Mouse (Mus musculus): Measurements from ENCODE around the gene Vdac2. TPM values are rescaled to one million over a fixed set of nuclear protein-coding genes. Genes with fewer than 3 reads are reported as not detected.
A peak's percentile ranks its signal among the peaks of the same experiment; 100 is the strongest.

The Vdac2 gene
- polyA plus RNA-seq, 1 experiment from 2014 or later: 281 TPM

DNA sequence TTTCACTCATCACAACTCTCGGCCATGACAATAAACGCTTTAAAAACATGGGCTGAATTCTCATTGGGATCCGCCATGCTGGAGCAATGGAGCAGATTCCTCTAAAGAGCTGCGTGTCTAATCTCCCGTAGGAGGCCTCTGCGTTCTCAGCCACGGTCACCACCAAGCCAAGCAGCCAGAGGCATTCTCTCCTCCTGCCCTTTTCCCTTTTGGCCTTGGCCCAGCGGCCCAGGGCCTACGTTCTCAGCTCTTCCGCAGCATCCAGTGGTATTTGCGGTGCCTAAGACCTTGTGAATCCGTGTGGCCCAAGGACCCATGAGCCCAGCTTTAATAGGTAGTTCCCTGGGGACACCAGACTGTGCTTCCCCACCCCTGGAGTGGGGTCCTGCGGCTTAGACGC is 31.8 kb downstream of the Vdac2 start:
- WGBS: 86% methylated on average over 14 of the region's 14 CpGs
- Histone ChIP-seq H3K9ac (no peak overlapping the region), H3K4me2 (no peak overlapping the region), H3K27me3 (no peaks in the 10 kb centered on the region), H3K9me3 (no peaks in the 10 kb centered on the region), H3K4me1 (peaks cover 24% of the 10 kb centered on the region), H3K36me3 (no peaks in the 10 kb centered on the region), H3K4me3 (no peak overlapping the region), H3K27ac (no peak overlapping the region)
- ATAC-seq (ENCODE audit: borderline replicate concordance, extremely low read depth, low FRiP score, low TSS enrichment): no peak

DNA sequence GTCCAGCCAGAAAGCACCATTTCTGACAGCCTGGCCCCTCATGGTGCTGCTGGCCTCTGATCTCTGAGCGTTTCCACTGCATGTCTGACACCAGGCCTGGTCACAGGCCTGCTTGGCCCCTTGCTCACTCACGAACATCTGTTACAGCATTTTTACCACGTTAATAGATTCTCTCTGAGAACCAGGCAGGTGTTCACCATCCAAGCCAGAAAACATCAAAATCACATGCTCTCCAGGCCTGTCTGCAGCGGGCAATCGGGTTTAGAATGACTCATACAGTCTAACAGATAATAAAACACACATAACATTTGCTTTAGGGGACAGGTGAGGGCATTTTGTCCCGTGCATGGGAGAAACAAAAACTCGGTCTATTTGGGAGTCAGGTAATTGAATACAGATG is 41.3 kb downstream of the Vdac2 start:
- ATAC-seq (ENCODE audit: borderline replicate concordance, extremely low read depth, low FRiP score, low TSS enrichment): no peak
- H3K36me3 ChIP-seq: no peaks in the 10 kb centered on the region
- WGBS: 36% methylated on average over 7 of the region's 7 CpGs

DNA sequence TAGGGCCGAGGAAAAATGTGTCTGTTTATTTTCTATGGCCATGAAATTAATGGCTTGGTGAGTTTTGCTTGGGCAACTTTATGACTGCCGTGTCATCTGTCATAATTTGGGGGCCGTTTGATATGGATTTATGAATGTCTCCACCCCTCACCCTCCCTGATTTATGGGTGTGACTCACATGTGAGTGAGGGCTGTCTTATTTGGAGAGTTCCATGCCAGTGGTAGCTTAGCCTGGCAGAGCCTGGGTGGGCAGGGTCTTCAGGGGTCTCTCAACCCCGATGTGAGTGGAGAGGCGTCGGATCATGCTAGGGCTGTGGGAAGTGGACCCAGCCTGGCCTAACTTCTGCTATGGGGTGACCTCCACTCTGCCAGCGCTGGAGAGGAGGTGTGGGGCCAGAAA is 41.8 kb downstream of the Vdac2 start:
- H3K27me3 ChIP-seq: no peaks in the 10 kb centered on the region
- 67% methylated on average over 7 of the region's 7 CpGs for WGBS
- H3K4me2 ChIP-seq: no peak overlapping the region
- no peak overlapping the region for H3K27ac ChIP-seq
- no peaks in the 10 kb centered on the region for H3K9me3 ChIP-seq
- no peak overlapping the region for H3K9ac ChIP-seq
- no peak for ATAC-seq (ENCODE audit: borderline replicate concordance, extremely low read depth, low FRiP score, low TSS enrichment)
- no peaks in the 10 kb centered on the region for H3K36me3 ChIP-seq
- H3K4me1 ChIP-seq: no peaks in the 10 kb centered on the region
- H3K4me3 ChIP-seq: no peak overlapping the region

More for the DNA sequence above, 41.3 kb downstream of the Vdac2 start:
- Histone ChIP-seq H3K27ac (no peak overlapping the region), H3K27me3 (no peaks in the 10 kb centered on the region), H3K9ac (no peak overlapping the region), H3K4me2 (no peak overlapping the region), H3K4me3 (no peak overlapping the region), H3K9me3 (no peaks in the 10 kb centered on the region), H3K4me1 (no peaks in the 10 kb centered on the region)

DNA sequence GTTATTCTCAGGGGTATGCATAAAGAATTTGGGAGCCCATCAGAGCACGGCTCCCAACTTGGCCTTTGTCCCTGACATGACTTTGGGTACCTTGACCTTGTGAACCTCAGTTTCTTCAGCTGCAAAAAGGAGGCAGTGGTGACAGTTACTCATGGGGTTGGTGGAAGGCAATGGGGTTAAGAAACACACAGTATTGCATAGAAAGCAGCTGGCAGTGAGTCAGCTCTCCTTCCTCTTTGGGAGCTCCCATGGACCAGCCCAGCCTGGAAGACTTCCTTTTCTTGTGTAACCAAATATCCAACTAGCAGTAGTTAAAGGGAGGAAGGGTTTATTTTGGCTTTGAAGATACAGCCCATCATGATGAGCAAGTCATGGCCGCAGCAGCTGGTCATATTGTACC is 65.4 kb downstream of the Vdac2 start:
- no peak overlapping the region for H3K9ac ChIP-seq
- no peak for ATAC-seq (ENCODE audit: borderline replicate concordance, extremely low read depth, low FRiP score, low TSS enrichment)
- H3K36me3 ChIP-seq: no peaks in the 10 kb centered on the region
- H3K4me2 ChIP-seq: no peak overlapping the region
- H3K27me3 ChIP-seq: no peaks in the 10 kb centered on the region
- H3K9me3 ChIP-seq: no peaks in the 10 kb centered on the region
- whole genome bisulfite sequencing: 70% methylated on average over 2 of the region's 2 CpGs
- H3K4me3 ChIP-seq: no peak overlapping the region
- peaks cover 16% of the 10 kb centered on the region for H3K4me1 ChIP-seq
- H3K27ac ChIP-seq: no peak overlapping the region

DNA sequence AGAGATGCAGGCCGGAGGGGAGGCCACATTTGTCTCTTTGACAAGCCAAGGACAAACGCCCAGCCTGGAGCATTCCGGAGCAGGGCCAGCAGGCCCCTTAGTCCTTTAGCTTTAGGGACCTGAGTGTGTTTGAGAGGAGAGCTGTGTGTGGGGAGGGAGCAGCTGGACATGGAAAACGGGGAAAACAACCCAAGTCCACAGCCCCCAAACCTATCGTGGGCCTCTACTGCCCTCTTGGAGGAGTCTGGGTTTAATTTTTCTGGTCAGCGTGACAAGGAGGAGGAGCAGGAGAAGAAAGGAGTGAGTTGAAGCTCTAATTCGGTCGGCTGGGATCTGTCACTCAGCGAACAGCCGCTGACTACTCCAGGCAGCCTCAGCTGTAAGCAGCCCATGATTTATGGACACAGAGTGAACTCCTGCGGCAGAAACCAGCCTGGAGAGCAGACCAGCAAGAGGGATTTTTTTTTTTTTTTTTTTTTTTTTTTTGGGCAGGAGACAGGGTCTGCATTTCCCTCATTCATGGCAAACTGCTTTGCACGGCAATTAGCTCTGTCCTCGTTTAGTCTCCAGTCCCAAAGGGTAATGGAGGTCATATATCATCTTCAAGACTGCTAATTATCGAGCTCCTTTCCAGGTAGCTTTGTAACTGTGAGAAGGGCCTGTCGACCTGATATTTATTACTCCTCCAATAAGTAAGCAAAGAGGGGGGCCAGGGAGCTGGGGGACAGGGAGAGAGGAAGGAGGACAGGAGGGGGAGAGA is 66.7 kb downstream of the Vdac2 start:
- WGBS: 8% methylated on average over 15 of the region's 15 CpGs
- no peak overlapping the region for H3K9ac ChIP-seq
- H3K4me1 ChIP-seq: peaks cover 16% of the 10 kb centered on the region
- H3K4me3 ChIP-seq: no peak overlapping the region
- H3K36me3 ChIP-seq: no peaks in the 10 kb centered on the region
- peak; percentile 84 for ATAC-seq (ENCODE audit: borderline replicate concordance, extremely low read depth, low FRiP score, low TSS enrichment)
- peak overlapping the region; percentile 40 for H3K4me2 ChIP-seq
- no peaks in the 10 kb centered on the region for H3K9me3 ChIP-seq
- H3K27ac ChIP-seq: peak overlapping the region; percentile 76
- no peaks in the 10 kb centered on the region for H3K27me3 ChIP-seq

DNA sequence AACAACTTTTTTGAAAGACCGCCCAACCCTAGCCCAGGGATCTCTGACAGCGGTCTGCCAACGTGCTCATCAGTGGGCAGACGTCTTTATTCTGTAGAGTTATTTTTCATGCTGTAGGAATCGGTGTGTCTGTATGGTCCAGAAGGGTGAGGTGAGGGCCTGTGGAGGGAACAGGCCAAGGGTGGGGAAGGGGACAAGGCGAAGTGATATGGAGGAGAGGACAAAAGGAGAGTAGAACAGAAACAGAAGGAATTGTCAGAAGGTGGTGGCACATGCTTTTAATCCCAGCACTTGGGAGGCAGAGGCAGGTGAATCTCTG is 67.3 kb downstream of the Vdac2 start:
- Histone ChIP-seq H3K4me3 (no peak overlapping the region), H3K36me3 (no peaks in the 10 kb centered on the region), H3K4me1 (peaks cover 16% of the 10 kb centered on the region), H3K27ac (no peak overlapping the region), H3K4me2 (no peak overlapping the region), H3K9me3 (no peaks in the 10 kb centered on the region), H3K9ac (no peak overlapping the region), H3K27me3 (no peaks in the 10 kb centered on the region)
- no peak for ATAC-seq (ENCODE audit: borderline replicate concordance, extremely low read depth, low FRiP score, low TSS enrichment)
- 57% methylated on average over 6 of the region's 6 CpGs for WGBS

Other genes starting within 250 kb of the Vdac2 start
- gene Dupd1, start 110.7 kb upstream of the Vdac2 start, polyA plus RNA-seq (2015; fragmentation: Nextera tagmentation; extraction: Ambion mirVana): not detected in 2 replicates
- 8.2 and 9.4 TPM in 2 replicates for gene Samd8, start 74.7 kb upstream of the Vdac2 start, polyA plus RNA-seq (2015; fragmentation: Nextera tagmentation; extraction: Ambion mirVana)
- gene Dusp13, start 74.1 kb upstream of the Vdac2 start, polyA plus RNA-seq (2015; fragmentation: Nextera tagmentation; extraction: Ambion mirVana): not detected in 2 replicates
- gene Comtd1, start 23.7 kb downstream of the Vdac2 start, polyA plus RNA-seq (2015; fragmentation: Nextera tagmentation; extraction: Ambion mirVana): 15.0 and 16.9 TPM in 2 replicates
- 26.8 and 28.2 TPM in 2 replicates for gene Zfp503, start 164.4 kb downstream of the Vdac2 start, polyA plus RNA-seq (2015; fragmentation: Nextera tagmentation; extraction: Ambion mirVana)
- gene Lrmda, start 194.5 kb downstream of the Vdac2 start, polyA plus RNA-seq (2015; fragmentation: Nextera tagmentation; extraction: Ambion mirVana): 0.39 and 0.62 TPM in 2 replicates

All from lung, embryonic 15.5 days (tissue).